Mouse (Mus musculus) thymus, adult 2 months (tissue): ENCODE results near the gene Olfr1406.

Experiments
- CTCF ChIP-seq: fragments of 200-500 bp; IDR thresholded peaks from 2 replicates; pipeline ENCODE4 v1.5.1; 2012; ENCODE audit warnings: mild to moderate bottlenecking, control low read depth, low read length, moderate library complexity, borderline replicate concordance; ENCODE audit not compliant: control insufficient read depth, poor library complexity, insufficient read depth; ENCODE audit errors: extremely low read depth
- POLR2A ChIP-seq: fragments of 200-500 bp; IDR thresholded peaks from 2 replicates; pipeline ENCODE4 v1.6.1; 2012; ENCODE audit warnings: mild to moderate bottlenecking, low read length, control low read depth, moderate library complexity; ENCODE audit not compliant: control insufficient read depth, poor library complexity, insufficient read depth; ENCODE audit errors: extremely low read depth

DNA sequence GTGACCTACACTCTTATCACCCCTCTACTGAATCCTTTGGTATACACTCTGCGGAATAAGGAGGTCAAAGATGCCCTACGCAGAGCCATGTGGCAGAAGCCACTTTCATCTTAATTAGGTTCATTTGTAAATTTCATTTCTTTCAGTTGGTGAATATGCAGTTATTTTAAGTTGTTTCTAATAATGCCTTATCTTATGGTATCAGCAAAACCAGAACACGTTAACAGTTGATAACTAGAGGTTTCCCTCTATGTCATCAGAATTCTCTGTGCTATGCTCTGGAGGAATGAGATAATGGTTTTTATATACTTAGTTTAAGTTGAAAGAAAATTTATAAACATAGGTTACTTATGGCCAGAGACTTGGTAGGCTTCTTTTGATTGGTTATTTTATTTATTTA lies 26.0 kb upstream of the Olfr1406 start:
- TF ChIP-seq CTCF (no peak), POLR2A (no peak)
